Mouse (Mus musculus): ENCODE results near the gene Sim2.

Sim2 gene

DNA sequence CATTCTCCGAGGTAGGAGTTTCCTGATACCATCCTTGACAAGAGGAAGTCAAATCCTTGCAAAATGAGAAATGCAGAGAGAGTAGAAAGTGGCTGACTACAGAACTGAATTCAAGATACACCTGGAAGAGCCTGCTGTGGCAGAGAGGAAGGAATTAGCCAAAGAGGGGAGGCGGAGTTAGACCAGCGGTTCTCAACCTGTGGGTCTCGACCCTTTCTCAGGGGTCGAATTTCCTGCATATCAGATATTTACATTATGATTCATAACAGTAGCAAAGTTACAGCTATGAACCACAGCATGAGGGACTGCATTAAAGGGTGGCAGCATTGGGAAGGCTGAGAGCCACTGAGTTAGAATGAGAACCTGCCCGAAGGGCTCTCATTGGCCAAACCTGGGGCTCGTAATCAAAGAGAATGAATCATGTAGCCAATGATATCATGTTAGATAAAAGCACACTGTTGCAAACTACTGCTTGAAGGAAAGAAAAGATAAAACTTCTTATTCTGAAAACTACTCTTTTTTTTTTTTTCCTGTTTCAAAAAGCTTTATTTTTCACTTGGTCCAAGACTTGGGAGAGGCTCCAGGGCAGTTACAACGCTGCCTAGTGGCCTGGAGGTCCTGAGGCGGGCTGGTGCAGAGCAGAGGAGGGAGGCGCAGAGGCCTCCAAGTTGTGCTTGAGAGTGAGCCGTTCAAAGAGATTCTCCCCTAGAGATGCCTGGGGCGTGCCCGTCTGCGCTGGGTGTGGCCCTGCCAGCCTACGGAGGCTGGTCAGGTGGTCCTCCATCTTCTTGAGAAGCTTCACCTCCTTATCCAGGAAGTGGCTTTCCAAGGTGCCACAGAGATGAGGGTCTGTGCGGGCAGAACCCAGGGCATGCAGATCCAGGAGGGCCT, 84.2 kb downstream of the Sim2 start:
- no peak for DNase-seq

DNA sequence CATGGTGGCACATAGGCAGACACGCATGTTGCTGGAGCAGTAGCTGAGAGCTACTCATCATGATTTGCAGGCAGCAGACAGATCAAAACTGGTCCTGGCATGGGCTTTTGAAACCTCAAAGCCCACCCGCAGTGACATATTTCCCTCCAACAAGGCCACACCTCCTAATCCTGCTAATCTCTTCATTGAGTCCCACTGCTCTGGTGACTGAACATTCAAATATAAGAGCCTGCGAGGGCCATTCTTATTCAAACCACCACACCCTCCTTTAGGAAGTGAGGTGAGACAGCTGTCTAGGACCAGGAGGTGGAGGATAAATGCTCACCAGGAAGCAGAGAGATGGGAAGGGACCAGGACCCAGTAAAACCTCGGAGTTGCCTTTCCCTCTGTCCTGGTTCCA, 85.5 kb downstream of the Sim2 start:
- DNase-seq, result no peak

DNA sequence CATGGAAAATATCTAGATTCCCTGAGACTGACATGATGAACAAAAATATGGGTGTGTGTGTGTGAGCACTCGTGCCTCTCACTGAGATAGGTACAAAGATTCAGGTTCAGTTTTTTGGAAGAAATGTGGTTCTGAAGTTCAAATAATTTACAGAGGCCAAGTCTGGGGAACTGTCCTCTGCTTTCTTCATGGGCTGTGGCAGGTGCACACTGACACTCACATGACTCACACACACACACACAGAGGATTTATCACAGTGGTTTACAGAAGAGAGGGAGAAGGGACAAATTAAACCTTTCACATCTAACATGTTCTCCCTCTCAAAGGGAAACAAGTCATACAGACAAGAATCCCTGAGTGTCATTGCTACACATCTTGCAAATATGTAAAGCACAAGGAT, 88.6 kb downstream of the Sim2 start:
- no peak for DNase-seq

DNA sequence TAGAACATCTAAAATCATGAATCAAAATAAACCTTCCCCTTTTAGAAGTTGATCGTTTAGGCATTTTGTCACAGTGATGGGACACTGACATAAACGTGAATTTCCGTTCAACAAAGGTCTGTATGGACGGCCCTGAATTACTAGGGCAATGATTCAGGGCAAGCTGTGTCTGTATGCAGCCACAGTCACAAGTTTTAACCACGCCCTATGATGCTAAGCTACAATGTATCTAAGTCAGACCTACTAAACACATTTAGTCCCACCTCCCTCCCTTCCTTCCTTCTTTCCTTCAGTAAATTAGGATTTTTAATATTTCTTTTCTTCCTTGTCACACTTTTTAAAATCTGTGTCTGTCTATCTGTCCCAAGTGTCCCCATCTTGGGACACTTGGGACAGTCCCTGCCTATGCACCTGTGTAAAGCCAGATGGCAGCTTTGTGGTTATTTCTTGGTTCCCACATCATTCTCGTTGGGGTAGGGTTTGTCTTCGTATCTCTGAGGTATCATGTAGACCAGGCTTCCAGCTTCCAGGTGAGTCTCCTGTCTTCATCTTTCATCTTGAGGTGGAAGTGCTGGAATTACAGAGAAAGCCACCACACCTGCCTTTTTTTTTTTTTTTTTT, 90.7 kb downstream of the Sim2 start:
- DNase-seq, result no peak
